Mouse (Mus musculus) mature B cell (primary cell): ENCODE data around the gene Gm9639.
"Not testable (repeated sequence)": the region's sequence is repeated elsewhere in the genome, so short reads cannot be mapped to it uniquely, and the experiment has no call there.

Experiments
- in situ Hi-C: fragments of 300-500 bp; cut with MboI; formaldehyde crosslinking; loops from 2 replicates; pipeline ENCODE4 v1.14.3; 2019

Gene Gm9639

GRCm38 (mm10) chr10:77794976-77795375 lies at the start of gene Gm9639:
Gene Gm9639 (minus strand): TSS chr10:77795076.
- in situ Hi-C loops: no loop called here

- in situ Hi-C loops: no loop called here
Measured at GRCm38 (mm10) chr10:77839006-77839405, 44.1 kb upstream of the Gm9639 start.

- in situ Hi-C loops: no loop called here
Measured at GRCm38 (mm10) chr10:77835647-77836046, 40.8 kb upstream of the Gm9639 start, which contains the start of gene Krtap10-10. Gene Krtap10-10 (plus strand): TSS chr10:77835947.

- in situ Hi-C loops: no loop called here
Measured at GRCm38 (mm10) chr10:77826951-77827350, 32.1 kb upstream of the Gm9639 start, which contains the start of gene Krtap10-4. Gene Krtap10-4 (minus strand): TSS chr10:77827095.

- in situ Hi-C loops: no loop called here
Measured at GRCm38 (mm10) chr10:77819203-77819602, 24.3 kb upstream of the Gm9639 start.

- in situ Hi-C loops: no loop called here
Measured at GRCm38 (mm10) chr10:77818523-77818922, 23.6 kb upstream of the Gm9639 start.

- in situ Hi-C loops: no loop called here
Measured at GRCm38 (mm10) chr10:77815514-77815913, 20.6 kb upstream of the Gm9639 start.

GRCm38 (mm10) chr10:77814382-77814781 lies 19.5 kb upstream of the Gm9639 start, which contains the start of gene Gm2696:
Gene Gm2696 (plus strand): TSS chr10:77814682.
- in situ Hi-C loops: no loop called here

- in situ Hi-C loops: no loop called here
Measured at GRCm38 (mm10) chr10:77811743-77812142, 16.9 kb upstream of the Gm9639 start, which contains the start of gene Gm9507. Gene Gm9507 (minus strand): TSS chr10:77811843.

- in situ Hi-C loops: no loop called here
Measured at GRCm38 (mm10) chr10:77804095-77804494, 9.2 kb upstream of the Gm9639 start.

- in situ Hi-C loops: no loop called here
Measured at GRCm38 (mm10) chr10:77798921-77799508, 4.1 kb upstream of the Gm9639 start, which contains the start of gene Gm19668. Gene Gm19668 (minus strand): TSS chr10:77799133.

- in situ Hi-C loops: not testable (repeated sequence)
Measured at GRCm38 (mm10) chr10:77798164-77798920, 3.5 kb upstream of the Gm9639 start.

- in situ Hi-C loops: no loop called here
Measured at GRCm38 (mm10) chr10:77797677-77798076, 2.8 kb upstream of the Gm9639 start.

GRCm38 (mm10) chr10:77788621-77789020 lies 6.3 kb downstream of the Gm9639 start:
- in situ Hi-C loops: no loop called here

GRCm38 (mm10) chr10:77787876-77788275 lies 7.0 kb downstream of the Gm9639 start, which contains the start of gene Gm7137:
Gene Gm7137 (minus strand): TSS chr10:77788200.
- in situ Hi-C loops: not testable (repeated sequence)

- in situ Hi-C loops: not testable (repeated sequence)
Measured at GRCm38 (mm10) chr10:77783396-77783795, 11.5 kb downstream of the Gm9639 start.

GRCm38 (mm10) chr10:77782442-77782841 lies 12.4 kb downstream of the Gm9639 start, which contains the start of gene Gm3250:
Gene Gm3250 (minus strand): TSS chr10:77782542.
- in situ Hi-C loops: not testable (repeated sequence)

- in situ Hi-C loops: not testable (repeated sequence)
Measured at GRCm38 (mm10) chr10:77776844-77777243, 18.0 kb downstream of the Gm9639 start, which contains the start of gene Gm7138. Gene Gm7138 (minus strand): TSS chr10:77776944.

- in situ Hi-C loops: not testable (repeated sequence)
Measured at GRCm38 (mm10) chr10:77772142-77772541, 22.7 kb downstream of the Gm9639 start.

GRCm38 (mm10) chr10:77771225-77771624 lies 23.7 kb downstream of the Gm9639 start, which contains the start of gene Gm3238:
Gene Gm3238 (minus strand): TSS chr10:77771325.
- in situ Hi-C loops: not testable (repeated sequence)

- in situ Hi-C loops: no loop called here
Measured at GRCm38 (mm10) chr10:77769727-77770126, 25.1 kb downstream of the Gm9639 start.

GRCm38 (mm10) chr10:77759582-77759981 lies 35.3 kb downstream of the Gm9639 start, which contains the start of gene Gm3233:
Gene Gm3233 (minus strand): TSS chr10:77759682.
- in situ Hi-C loops: not testable (repeated sequence)
